Mouse (Mus musculus) heart, postnatal 25 days (tissue): ENCODE results near the gene Lsmem1. TPM values are rescaled to one million over a fixed set of nuclear protein-coding genes. Genes with fewer than 3 reads are reported as not detected.
"Not testable (repeated sequence)": the region's sequence is repeated elsewhere in the genome, so short reads cannot be mapped to it uniquely, and the experiment has no call there.

Source experiments
- DNase-seq: peaks from one replicate; pipeline ENCODE4 v3.0.0; 2022; ENCODE audit warnings: low spot score
- intact Hi-C: fragments of 180-260 bp; cut with DNase I; formaldehyde crosslinking; loops from one replicate; pipeline ENCODE4 v1.15.1; 2025
- total RNA-seq, 2 experiments: library from RNA; stranded (reverse); gene quantifications; 2 replicates each; pipeline ENCODE4 v1.2.3; 2021

The Lsmem1 gene
- total RNA-seq, 2 experiments from 2014 or later: 40.6 to 43.2 TPM

DNA sequence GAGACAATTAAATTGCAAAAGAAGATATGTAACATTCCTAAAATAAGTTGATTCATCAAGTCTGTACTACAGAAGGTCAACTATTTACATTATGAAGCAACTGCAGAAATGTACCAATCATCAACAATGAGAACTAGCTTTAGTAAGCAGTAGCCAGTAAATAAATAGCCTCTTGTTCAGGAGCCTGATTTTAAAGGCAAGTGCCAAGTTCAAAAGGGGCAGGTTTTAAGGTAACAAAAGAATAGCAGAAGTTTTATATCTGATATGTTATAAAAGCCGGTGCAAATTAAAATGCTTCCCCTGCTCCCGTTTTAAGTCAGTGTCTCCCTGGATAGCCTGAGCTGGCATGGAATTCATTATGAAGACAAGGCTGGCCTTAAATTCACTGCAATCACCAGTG lies 18.5 kb upstream of the Lsmem1 start:
- intact Hi-C loops: no loop called here
- DNase-seq: no peak

DNA sequence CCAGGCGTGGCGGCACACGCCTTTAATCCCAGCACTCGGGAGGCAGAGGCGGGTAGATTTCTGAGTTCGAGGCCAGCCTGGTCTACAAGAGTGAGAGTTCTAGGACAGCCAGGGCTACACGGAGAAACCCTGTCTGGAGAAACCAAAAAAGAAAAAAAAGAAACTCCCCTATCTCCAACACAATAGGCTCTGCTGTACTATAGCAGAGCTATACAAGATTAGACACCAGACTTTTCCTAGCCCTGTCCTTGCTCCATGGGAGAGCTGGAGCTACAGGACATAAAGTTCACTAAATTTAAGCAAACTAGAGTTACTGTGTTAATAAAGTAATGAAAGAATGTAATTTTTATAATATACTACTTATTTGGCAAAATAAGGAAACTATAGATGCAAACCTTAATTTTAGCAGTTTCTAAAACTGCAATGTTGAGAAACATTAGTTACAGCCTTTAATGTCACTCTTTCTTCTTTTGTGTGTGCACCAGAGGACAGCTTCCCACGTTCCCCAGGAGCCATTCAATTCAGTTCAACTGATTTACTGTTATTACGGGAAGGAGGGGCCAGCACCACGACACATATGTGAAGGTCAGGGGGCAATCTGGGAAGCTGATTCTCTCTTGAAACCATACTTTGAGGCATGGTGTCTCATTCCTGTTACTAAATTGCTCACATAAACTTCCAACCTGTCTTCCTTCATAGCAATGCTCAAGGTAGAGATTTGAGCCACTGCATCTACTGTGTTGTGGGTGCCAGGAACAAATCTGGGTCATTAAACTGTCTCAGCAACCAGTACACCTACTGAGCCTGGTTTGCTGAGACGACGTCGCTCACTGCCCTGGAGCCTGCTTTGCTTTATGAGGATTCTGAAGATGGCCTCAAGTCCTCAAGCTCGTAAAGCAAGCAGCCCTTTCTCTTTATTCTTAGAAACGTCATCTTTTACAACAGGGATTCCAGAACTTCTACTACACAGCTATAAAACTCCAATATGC lies 15.9 kb upstream of the Lsmem1 start:
- no peak for DNase-seq
- intact Hi-C loops: loop anchor here (2.0 kb wide), 1 partner anchor 14 kb away; no protein-coding TSS in a partner anchor

DNA sequence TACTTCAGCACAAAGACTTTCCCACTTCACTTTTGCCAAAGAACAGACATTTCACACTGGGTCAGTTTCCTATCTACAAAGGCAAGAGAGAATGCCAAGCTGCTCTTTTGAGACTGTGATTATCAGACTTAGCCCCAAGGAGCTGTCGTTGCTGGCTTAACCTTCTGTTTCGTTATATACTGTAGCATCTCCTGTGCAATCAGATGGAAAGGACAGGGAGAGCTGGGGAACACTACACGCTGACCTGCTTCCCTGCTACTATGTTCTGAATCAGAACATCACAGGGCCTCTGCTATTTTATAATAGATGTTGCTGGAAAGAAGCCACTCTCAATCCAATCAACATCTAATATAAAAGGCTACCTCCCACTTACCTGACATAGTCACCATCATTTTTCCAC lies 9.8 kb upstream of the Lsmem1 start:
- intact Hi-C loops: no loop called here
- DNase-seq: no peak

- no peak for DNase-seq
- intact Hi-C loops: no loop called here
Measured at GRCm38 (mm10) chr12:40207909-40208308, 8.6 kb upstream of the Lsmem1 start.

- intact Hi-C loops: no loop called here
- DNase-seq: no peak
Measured at GRCm38 (mm10) chr12:40202161-40203035, 3.1 kb upstream of the Lsmem1 start.

GRCm38 (mm10) chr12:40200484-40201235 lies 1.4 kb upstream of the Lsmem1 start:
- DNase-seq: no peak
- intact Hi-C loops: loop anchor here (2.0 kb wide), 2 partner anchors 14 to 24 kb away; no protein-coding TSS in a partner anchor

DNA sequence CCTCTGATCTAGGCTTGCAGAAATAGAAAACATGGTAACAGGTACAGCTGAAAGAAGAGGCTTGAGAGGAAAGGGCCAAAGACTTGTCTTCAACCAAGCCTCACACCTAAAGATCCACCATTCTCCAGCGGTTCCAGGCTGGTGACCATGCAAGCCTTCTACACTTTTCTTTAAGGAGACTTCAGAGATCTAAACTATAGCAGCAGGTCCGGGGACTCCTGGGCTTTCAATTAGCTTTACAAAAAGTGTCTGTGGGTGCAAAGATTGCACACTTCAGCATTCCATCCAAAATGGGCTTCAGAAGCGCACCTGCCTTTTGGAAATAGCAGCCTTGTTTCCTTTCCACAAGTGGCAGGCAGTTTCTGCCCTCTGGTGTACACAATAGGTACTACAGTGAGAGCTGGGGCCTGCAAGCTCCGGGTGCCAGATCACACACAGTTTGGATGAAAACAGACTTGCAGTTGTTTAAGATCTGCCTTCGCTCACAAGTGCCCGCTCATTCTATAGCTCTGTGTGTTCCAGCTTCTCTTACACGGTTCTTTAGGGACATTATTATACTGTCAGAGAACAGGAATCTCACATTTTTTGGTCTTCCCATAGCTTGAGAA lies 609 bp upstream of the Lsmem1 start:
- DNase-seq: peak; percentile 12
- intact Hi-C loops: loop anchor here (2.0 kb wide), 2 partner anchors 15 to 23 kb away; no protein-coding TSS in a partner anchor

DNA sequence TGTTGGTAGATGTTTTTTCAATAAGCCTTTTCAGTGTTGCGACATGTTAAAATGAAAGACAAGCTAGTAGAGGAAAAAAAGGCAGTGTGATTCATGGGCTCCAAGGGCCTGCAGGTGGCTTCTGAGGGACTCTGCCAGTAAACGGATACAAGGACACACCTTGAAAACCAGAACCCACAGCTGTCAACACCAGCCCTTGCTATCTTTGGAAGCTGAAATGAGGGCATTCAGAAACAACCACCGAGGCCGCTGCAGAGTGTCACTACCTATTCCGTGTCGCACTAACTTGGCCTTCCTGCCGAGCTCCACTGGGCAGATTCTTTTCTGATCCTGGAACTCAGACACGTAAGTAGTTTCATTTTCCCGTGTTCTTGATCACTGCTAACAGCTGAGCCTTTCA lies 863 bp downstream of the Lsmem1 start:
- DNase-seq: no peak
- intact Hi-C loops: no loop called here

DNA sequence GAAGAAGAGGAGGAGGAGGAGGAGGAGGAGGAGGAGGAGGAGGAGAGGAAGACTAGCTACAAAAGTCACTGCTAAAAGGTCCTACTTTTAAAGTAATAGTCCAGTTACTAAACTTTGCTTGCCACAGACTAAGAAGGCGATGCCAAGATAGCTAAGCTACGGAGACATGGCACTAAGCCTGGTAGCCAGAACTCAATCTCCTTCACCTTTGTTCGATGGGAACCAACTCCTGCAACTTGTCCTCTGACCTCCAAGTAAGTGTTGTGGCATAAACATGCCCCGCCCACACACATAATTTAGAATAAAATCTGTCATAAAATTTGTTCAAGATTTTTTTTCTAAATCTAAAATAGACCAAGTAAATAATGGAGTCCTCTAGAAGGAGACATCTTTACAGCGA lies 1.3 kb downstream of the Lsmem1 start:
- intact Hi-C loops: no loop called here
- no peak for DNase-seq

- intact Hi-C loops: no loop called here
- DNase-seq: no peak
Measured at GRCm38 (mm10) chr12:40197511-40197910, 1.8 kb downstream of the Lsmem1 start.

GRCm38 (mm10) chr12:40185474-40185873 lies 13.8 kb downstream of the Lsmem1 start:
- DNase-seq: no peak
- intact Hi-C loops: no loop called here

DNA sequence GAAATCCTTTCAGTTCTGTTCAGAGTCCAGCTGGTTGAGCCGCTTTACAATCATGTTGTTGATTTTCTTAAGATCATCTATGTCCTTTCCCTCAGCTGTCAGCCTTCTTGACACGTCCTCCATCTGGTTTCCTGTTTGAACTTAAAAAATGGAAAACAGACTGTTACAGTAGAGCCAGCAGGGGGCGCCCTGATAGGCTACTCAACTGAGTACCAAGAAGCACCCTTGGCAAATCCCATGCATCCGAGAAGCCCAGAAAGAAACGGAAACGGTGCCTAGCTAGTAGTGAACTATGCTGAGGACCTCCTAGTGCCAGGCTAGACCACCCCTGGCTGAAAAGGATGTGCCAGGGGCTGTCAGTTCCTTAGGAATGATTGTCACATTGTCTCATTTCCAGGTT lies 22.2 kb downstream of the Lsmem1 start:
- intact Hi-C loops: loop anchor here (2.0 kb wide), 1 partner anchor 24 kb away; no protein-coding TSS in a partner anchor
- no peak for DNase-seq

GRCm38 (mm10) chr12:40176158-40176557 lies 23.1 kb downstream of the Lsmem1 start:
- no peak for DNase-seq
- intact Hi-C loops: loop anchor here (2.0 kb wide), 1 partner anchor 25 kb away; no protein-coding TSS in a partner anchor

- DNase-seq, intact Hi-C loops: not testable (repeated sequence)
Measured at GRCm38 (mm10) chr12:40175171-40175570, 24.1 kb downstream of the Lsmem1 start.

GRCm38 (mm10) chr12:40171637-40172036 lies 27.7 kb downstream of the Lsmem1 start:
- no peak for DNase-seq
- intact Hi-C loops: no loop called here

DNA sequence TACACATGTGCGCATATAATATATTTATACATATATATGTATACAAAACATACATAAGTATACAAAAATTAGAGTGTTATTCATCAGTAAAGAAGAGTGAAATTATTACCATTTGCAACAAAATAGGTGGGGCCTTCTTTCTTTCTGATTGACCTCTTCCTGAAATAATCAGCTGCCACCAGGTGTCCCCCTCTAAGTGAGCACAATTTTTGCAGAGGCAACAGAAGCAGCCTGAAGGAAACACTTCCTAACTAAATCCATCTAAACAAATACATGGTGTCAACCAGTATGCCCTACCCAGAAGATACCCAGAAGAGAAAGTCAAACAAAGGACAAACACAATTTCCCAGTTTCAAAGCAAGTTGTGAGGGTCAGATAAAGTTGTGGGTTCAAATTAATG lies 29.6 kb downstream of the Lsmem1 start:
- intact Hi-C loops: no loop called here
- DNase-seq: no peak

DNA sequence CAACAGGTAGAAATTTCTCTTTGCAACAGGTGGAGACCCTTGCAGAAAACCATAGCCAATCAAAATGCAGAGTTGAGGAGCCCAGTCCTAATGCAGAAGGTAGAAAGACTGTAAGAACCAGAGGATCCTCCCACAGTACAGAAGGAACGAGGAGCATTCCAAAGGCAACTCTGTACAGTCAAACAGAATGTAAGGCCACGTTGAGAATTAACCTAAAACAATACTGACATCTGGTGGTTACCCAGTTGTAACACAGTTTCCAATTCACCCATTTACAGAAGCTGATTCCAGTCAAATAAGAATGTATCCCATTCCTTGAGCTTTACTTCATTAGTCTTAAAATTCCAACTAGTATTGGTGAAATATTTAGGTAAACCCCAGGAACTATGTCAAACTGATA lies 34.7 kb downstream of the Lsmem1 start:
- intact Hi-C loops: loop anchor here (1.0 to 2.0 kb wide), 2 partner anchors 82 to 654 kb away; no protein-coding TSS in a partner anchor
- DNase-seq: no peak

DNA sequence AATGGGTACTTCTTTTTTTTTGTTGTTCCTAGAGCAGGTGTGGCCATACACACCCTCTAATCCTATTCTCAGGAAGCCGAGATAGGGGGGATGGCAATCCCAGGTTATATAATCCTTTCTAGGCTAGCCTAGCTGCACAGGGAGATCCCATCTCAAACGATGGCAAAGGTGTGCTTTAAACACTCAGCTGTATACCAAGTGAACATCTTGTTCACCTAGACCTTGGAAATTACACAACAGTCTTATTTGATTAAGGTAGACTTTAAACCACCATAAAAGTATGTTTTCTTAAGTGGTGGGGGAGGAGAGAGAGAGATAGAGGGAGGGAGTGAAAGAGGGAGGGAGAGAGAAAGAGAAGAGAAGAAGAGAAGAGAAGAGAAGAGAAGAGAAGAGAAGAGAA lies 38.5 kb downstream of the Lsmem1 start:
- DNase-seq: no peak
- intact Hi-C loops: no loop called here

GRCm38 (mm10) chr12:40154188-40154587 lies 45.1 kb downstream of the Lsmem1 start:
- no peak for DNase-seq
- intact Hi-C loops: no loop called here
